Mouse (Mus musculus) bone marrow macrophage, adult 2 months (primary cell): ENCODE results near the gene Calm4.

ENCODE experiments used
- CTCF ChIP-seq: IDR thresholded peaks from 2 replicates; pipeline ENCODE4 v1.5.1; 2012; ENCODE audit warnings: low read depth, mild to moderate bottlenecking, low read length, moderate library complexity
- POLR2A ChIP-seq: IDR thresholded peaks from 2 replicates; pipeline ENCODE4 v1.6.1; 2012; ENCODE audit warnings: mild to moderate bottlenecking, low read depth, low read length, borderline replicate concordance

GRCm38 (mm10) chr13:3867158-3867557 lies 29.6 kb downstream of the Calm4 start:
- no peak for TF ChIP-seq POLR2A
- TF ChIP-seq CTCF, result no peak
